Mouse (Mus musculus): Measurements from ENCODE around the gene Sertad3. TPM values are rescaled to one million over a fixed set of nuclear protein-coding genes. Genes with fewer than 3 reads are reported as not detected.
A peak's percentile ranks its signal among the peaks of the same experiment; 100 is the strongest.

Sertad3 gene
- polyA plus RNA-seq, 1 experiment from 2014 or later, result 37.6 TPM

DNA sequence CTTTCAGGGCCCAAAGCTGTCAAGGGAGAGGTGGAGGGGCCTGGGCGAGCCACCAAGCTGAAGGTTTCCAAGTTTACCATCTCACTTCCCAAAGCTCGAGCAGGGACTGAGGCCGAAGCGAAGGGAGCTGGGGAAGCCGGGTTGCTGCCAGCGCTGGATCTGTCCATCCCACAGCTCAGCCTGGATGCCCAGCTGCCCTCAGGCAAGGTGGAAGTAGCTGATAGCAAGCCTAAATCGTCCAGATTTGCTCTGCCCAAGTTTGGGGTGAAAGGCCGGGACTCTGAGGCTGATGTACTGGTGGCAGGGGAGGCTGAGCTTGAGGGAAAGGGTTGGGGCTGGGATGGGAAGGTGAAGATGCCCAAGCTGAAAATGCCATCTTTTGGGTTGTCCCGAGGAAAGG is 44.7 kb downstream of the Sertad3 start:
- H3K27ac ChIP-seq (ENCODE audit: low read length), result no peak overlapping the region
- no peak overlapping the region for H3K4me3 ChIP-seq (ENCODE audit: low read depth, low read length)
- 60% methylated on average over 9 of the region's 9 CpGs for WGBS (ENCODE audit: insufficient replicate concordance)

DNA sequence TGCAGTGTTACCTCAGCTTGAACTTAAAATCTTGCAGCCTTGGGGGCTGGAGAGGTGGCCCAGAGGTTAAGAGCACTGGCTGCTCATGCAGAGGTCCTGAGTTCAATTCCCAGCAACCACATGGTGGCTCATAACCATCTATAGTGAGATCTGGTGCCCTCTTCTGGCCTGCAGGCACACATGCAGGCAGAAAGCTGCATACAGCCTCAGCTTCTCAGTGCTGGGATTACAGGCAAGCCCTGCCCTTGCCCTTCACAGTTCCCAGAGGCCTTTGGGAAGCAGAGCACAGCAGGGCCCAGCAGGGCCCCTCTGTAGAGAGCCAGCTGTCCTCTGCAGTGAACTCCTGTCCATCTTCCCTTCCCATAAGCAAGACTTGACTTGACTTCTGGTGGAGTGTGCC is 46.5 kb downstream of the Sertad3 start:
- Histone ChIP-seq H3K4me1 (ENCODE audit: control insufficient read depth, low read depth, low read length) (peaks cover under 1% of the 10 kb centered on the region; the same call in 1 of the 2 replicates), H3K9ac (ENCODE audit: low read depth, low read length) (no peak overlapping the region), H3K27ac (ENCODE audit: low read length) (no peak overlapping the region), H3K4me3 (ENCODE audit: low read depth, low read length) (no peak overlapping the region), H3K27me3 (ENCODE audit: control insufficient read depth, insufficient read depth, low read depth, low read length) (no peaks in the 10 kb centered on the region), H3K36me3 (ENCODE audit: control insufficient read depth, insufficient read depth) (no peaks in the 10 kb centered on the region), H3K9me3 (replicated peaks; ENCODE audit: control insufficient read depth, low read length) (no peaks in the 10 kb centered on the region), H3K4me2 (ENCODE audit: low read depth, low read length) (no peak overlapping the region)
- ATAC-seq (ENCODE audit: low read depth), result no peak

More for the DNA sequence above, 44.7 kb downstream of the Sertad3 start:
- no peaks in the 10 kb centered on the region for H3K27me3 ChIP-seq (ENCODE audit: control insufficient read depth, insufficient read depth, low read depth, low read length)
- H3K36me3 ChIP-seq (ENCODE audit: control insufficient read depth, insufficient read depth), result no peaks in the 10 kb centered on the region
- H3K4me2 ChIP-seq (ENCODE audit: low read depth, low read length), result no peak overlapping the region
- no peak for ATAC-seq (ENCODE audit: low read depth)
- H3K9me3 ChIP-seq (replicated peaks; ENCODE audit: control insufficient read depth, low read length), result no peaks in the 10 kb centered on the region
- no peak overlapping the region for H3K9ac ChIP-seq (ENCODE audit: low read depth, low read length)
- H3K4me1 ChIP-seq (ENCODE audit: control insufficient read depth, low read depth, low read length), result no peaks in the 10 kb centered on the region

DNA sequence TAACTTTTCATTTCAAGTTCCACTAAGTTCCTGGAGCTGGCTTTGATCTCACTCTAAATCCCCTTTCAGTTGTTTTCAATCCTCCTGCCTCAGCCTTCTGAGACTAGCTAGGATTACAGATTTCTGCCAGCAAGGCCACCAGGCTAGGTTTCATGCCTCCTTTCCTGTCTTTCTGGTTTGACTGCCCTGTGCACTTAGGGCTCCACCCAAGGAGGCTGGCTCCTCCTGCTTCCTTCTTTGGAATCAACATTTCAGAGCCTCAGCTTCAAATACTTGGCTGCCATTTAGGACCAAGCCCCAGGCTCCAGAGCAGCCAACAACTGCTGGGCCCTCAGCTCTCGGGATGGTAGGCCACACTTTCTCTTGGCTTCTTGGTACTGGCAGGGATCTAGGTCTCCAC is 47.0 kb downstream of the Sertad3 start:
- H3K9ac ChIP-seq (ENCODE audit: low read depth, low read length), result no peak overlapping the region
- H3K4me1 ChIP-seq (ENCODE audit: control insufficient read depth, low read depth, low read length), result peaks cover 5% of the 10 kb centered on the region
- 80% methylated on average over 1 of the region's 1 CpGs for WGBS (ENCODE audit: insufficient replicate concordance)
- no peaks in the 10 kb centered on the region for H3K36me3 ChIP-seq (ENCODE audit: control insufficient read depth, insufficient read depth)
- no peak overlapping the region for H3K4me3 ChIP-seq (ENCODE audit: low read depth, low read length)
- no peak for ATAC-seq (ENCODE audit: low read depth)
- H3K27me3 ChIP-seq (ENCODE audit: control insufficient read depth, insufficient read depth, low read depth, low read length), result no peaks in the 10 kb centered on the region
- H3K4me2 ChIP-seq (ENCODE audit: low read depth, low read length), result no peak overlapping the region
- H3K9me3 ChIP-seq (replicated peaks; ENCODE audit: control insufficient read depth, low read length), result no peaks in the 10 kb centered on the region
- H3K27ac ChIP-seq (ENCODE audit: low read length), result no peak overlapping the region

DNA sequence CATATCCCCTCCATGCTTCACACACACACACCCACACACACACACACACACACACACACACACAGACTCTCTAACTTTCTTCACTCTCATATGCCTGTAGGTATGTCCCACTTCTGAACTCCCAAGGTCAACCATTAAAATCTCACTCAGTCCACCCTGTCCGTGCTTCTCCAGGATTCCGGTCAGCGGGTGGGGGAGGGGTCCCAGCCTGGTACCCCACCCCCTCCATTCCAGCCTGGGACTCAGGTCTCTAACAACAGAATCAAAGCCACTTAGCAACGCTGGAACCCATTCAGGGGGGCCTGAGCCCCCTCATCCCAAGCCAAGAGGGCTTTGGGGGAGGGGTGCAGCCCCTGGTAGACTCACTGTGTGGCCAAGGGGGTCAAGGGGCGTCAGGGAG is 49.4 kb downstream of the Sertad3 start, which contains the start of gene Hipk4:
Gene Hipk4, plus strand, starts transcription at position 301 of the 400 bp plus-strand sequence.
- H3K9me3 ChIP-seq (replicated peaks; ENCODE audit: control insufficient read depth, low read length), result no peaks in the 10 kb centered on the region
- H3K27me3 ChIP-seq (ENCODE audit: control insufficient read depth, insufficient read depth, low read depth, low read length), result no peaks in the 10 kb centered on the region
- H3K36me3 ChIP-seq (ENCODE audit: control insufficient read depth, insufficient read depth), result no peaks in the 10 kb centered on the region
- no peak for ATAC-seq (ENCODE audit: low read depth)
- no peak within 1 kb of the TSS for H3K4me3 ChIP-seq (ENCODE audit: low read depth, low read length)
- H3K27ac ChIP-seq (ENCODE audit: low read length), result no peak within 1 kb of the TSS
- H3K4me1 ChIP-seq (ENCODE audit: control insufficient read depth, low read depth, low read length), result peaks cover 16% of the 10 kb centered on the region
- no peak within 1 kb of the TSS for H3K4me2 ChIP-seq (ENCODE audit: low read depth, low read length)
- WGBS (ENCODE audit: insufficient replicate concordance), result 62% methylated on average over 5 of the region's 5 CpGs
- H3K9ac ChIP-seq (ENCODE audit: low read depth, low read length), result no peak within 1 kb of the TSS

DNA sequence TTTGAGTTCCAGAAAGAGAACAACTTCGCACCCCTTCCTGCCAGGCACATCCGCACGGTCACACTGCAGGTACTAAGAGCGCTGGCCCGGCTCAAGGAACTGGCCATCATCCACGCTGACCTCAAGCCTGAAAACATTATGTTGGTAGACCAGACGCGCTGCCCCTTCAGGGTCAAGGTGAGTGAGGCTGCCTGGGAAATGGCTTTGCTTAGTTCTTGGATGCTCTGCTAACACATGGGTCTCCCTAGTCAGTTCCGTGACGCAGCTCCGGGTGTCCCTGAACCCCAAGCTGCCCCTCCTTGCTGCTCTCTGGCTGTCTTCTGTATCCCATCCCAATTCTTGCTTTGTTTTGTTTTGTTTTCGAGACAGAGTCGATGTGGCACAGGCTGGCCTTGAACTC is 50.2 kb downstream of the Sertad3 start:
- 84% methylated on average over 13 of the region's 13 CpGs for WGBS (ENCODE audit: insufficient replicate concordance)

DNA sequence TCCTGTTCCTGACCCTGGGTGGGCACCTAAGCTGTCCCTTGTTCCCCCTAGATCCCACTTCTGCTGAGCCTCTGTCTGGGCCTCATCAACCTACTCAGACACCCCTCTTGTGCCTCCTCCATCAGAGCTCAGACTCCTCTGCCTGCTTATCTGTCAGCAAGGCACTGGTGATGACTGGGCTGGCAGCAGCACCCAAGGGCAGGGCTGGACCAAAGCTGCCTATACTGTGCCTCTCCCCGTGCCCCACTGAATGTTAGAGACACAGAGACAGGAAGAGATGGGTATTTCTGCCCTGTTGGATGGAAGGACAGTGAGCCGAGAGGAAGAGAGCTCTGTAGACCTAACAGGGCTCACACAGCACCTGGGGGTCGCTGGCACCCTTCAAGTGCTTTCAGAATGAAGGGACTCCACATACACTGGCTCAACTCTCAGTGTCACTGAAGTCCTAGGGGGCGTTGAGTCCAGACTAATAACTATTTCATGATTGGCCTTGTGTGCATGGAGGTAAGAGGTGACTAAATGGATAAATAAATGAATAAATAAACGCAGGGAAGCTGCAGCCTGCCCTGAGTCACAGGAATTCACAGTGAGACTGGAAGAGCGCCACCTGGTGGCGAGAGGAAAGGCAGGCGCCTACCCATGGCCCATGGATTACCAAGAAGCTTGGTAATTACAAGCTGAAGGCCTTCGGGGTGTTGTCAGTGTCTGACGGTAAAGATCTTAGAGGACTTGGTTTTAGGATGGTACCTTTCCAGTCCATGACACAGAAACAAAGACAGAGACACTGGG is 52.7 kb downstream of the Sertad3 start:
- ATAC-seq (ENCODE audit: low read depth), result peak; percentile 98
- Histone ChIP-seq H3K9me3 (replicated peaks; ENCODE audit: control insufficient read depth, low read length) (no peaks in the 10 kb centered on the region), H3K4me1 (ENCODE audit: control insufficient read depth, low read depth, low read length) (peaks cover 16% of the 10 kb centered on the region), H3K36me3 (ENCODE audit: control insufficient read depth, insufficient read depth) (no peaks in the 10 kb centered on the region), H3K27me3 (ENCODE audit: control insufficient read depth, insufficient read depth, low read depth, low read length) (no peaks in the 10 kb centered on the region), H3K9ac (ENCODE audit: low read depth, low read length) (peak overlapping the region; percentile 61), H3K4me2 (ENCODE audit: low read depth, low read length) (peak overlapping the region; percentile 65), H3K27ac (ENCODE audit: low read length) (peak overlapping the region; percentile 83), H3K4me3 (ENCODE audit: low read depth, low read length) (peak overlapping the region; percentile 32)
- 13% methylated on average over 10 of the region's 10 CpGs for WGBS (ENCODE audit: insufficient replicate concordance)

More for the DNA sequence above, 50.2 kb downstream of the Sertad3 start:
- no peak for ATAC-seq (ENCODE audit: low read depth)
- no peaks in the 10 kb centered on the region for H3K9me3 ChIP-seq (replicated peaks; ENCODE audit: control insufficient read depth, low read length)
- H3K4me3 ChIP-seq (ENCODE audit: low read depth, low read length), result no peak overlapping the region
- no peak overlapping the region for H3K4me2 ChIP-seq (ENCODE audit: low read depth, low read length)
- H3K27ac ChIP-seq (ENCODE audit: low read length), result no peak overlapping the region
- no peaks in the 10 kb centered on the region for H3K36me3 ChIP-seq (ENCODE audit: control insufficient read depth, insufficient read depth)
- H3K9ac ChIP-seq (ENCODE audit: low read depth, low read length), result no peak overlapping the region
- H3K4me1 ChIP-seq (ENCODE audit: control insufficient read depth, low read depth, low read length), result peaks cover 16% of the 10 kb centered on the region
- no peaks in the 10 kb centered on the region for H3K27me3 ChIP-seq (ENCODE audit: control insufficient read depth, insufficient read depth, low read depth, low read length)

Other genes with a start within 250 kb of the Sertad3 start
- gene Itpkc, start 245.1 kb upstream of the Sertad3 start, polyA plus RNA-seq (2015; fragmentation: Nextera tagmentation; extraction: Ambion mirVana), result 1.6 and 2.0 TPM in 2 replicates
- 26.6 and 32.3 TPM in 2 replicates for gene Coq8b, start 240.7 kb upstream of the Sertad3 start, polyA plus RNA-seq (2015; fragmentation: Nextera tagmentation; extraction: Ambion mirVana)
- 1.2 and 1.9 TPM in 2 replicates for gene Numbl, start 215.3 kb upstream of the Sertad3 start, polyA plus RNA-seq (2015; fragmentation: Nextera tagmentation; extraction: Ambion mirVana)
- 5.2 and 7.6 TPM in 2 replicates for gene Ltbp4, start 136.1 kb upstream of the Sertad3 start, polyA plus RNA-seq (2015; fragmentation: Nextera tagmentation; extraction: Ambion mirVana)
- 16.1 and 16.5 TPM in 2 replicates for gene Shkbp1, start 117.7 kb upstream of the Sertad3 start, polyA plus RNA-seq (2015; fragmentation: Nextera tagmentation; extraction: Ambion mirVana)
- 0.23 and 0.44 TPM in 2 replicates for gene Gm20479, start 116.3 kb upstream of the Sertad3 start, polyA plus RNA-seq (2015; fragmentation: Nextera tagmentation; extraction: Ambion mirVana)
- 0.02 and 0.06 TPM in 2 replicates for gene Sptbn4, start 26.1 kb upstream of the Sertad3 start, polyA plus RNA-seq (2015; fragmentation: Nextera tagmentation; extraction: Ambion mirVana)
- 853 and 865 TPM in 2 replicates for gene Blvrb, start 25.8 kb upstream of the Sertad3 start, polyA plus RNA-seq (2015; fragmentation: Nextera tagmentation; extraction: Ambion mirVana)
- gene Sertad1, start 13.1 kb downstream of the Sertad3 start, polyA plus RNA-seq (2015; fragmentation: Nextera tagmentation; extraction: Ambion mirVana), result 29.2 and 31.6 TPM in 2 replicates
- gene Prx, start 25.6 kb downstream of the Sertad3 start, polyA plus RNA-seq (2015; fragmentation: Nextera tagmentation; extraction: Ambion mirVana), result 0.74 and 0.81 TPM in 2 replicates
- gene Hipk4, start 49.5 kb downstream of the Sertad3 start, polyA plus RNA-seq (2015; fragmentation: Nextera tagmentation; extraction: Ambion mirVana), result 0.09 TPM in 1 of 2 replicates, not detected in the other
- gene Pld3, start 79.5 kb downstream of the Sertad3 start, polyA plus RNA-seq (2015; fragmentation: Nextera tagmentation; extraction: Ambion mirVana), result 85.0 and 101 TPM in 2 replicates
- 15.6 and 16.1 TPM in 2 replicates for gene 2310022A10Rik, start 79.5 kb downstream of the Sertad3 start, polyA plus RNA-seq (2015; fragmentation: Nextera tagmentation; extraction: Ambion mirVana)
- 24.8 and 26.3 TPM in 2 replicates for gene Akt2, start 117.8 kb downstream of the Sertad3 start, polyA plus RNA-seq (2015; fragmentation: Nextera tagmentation; extraction: Ambion mirVana)
- not detected in 2 replicates for gene Ttc9b, start 180.1 kb downstream of the Sertad3 start, polyA plus RNA-seq (2015; fragmentation: Nextera tagmentation; extraction: Ambion mirVana)
- 1.1 and 1.4 TPM in 2 replicates for gene Map3k10, start 200.8 kb downstream of the Sertad3 start, polyA plus RNA-seq (2015; fragmentation: Nextera tagmentation; extraction: Ambion mirVana)
- gene Zfp607b, start 215.6 kb downstream of the Sertad3 start, polyA plus RNA-seq (2015; fragmentation: Nextera tagmentation; extraction: Ambion mirVana), result 0.58 and 0.68 TPM in 2 replicates